Mouse (Mus musculus): Measurements from ENCODE around the gene Ipo9.

GRCm38 (mm10) chr1:135368982-135369381 lies 61.3 kb downstream of the Ipo9 start:
- peak; percentile 42; the same call in 1 of the 2 replicates for TF ChIP-seq CTCF (IDR thresholded peaks at IDR 0.05; ENCODE audit: extremely low read depth, insufficient read depth, low read length)
- TF ChIP-seq POLR2A (IDR thresholded peaks at IDR 0.05; ENCODE audit: extremely low read depth, insufficient read depth, low read length): peak; percentile 49; the same call in 1 of the 2 replicates
